Mouse (Mus musculus) heart, adult 11 months (tissue): ENCODE measurements around the gene Gas2l2.

Experiments used
- DNase-seq: peaks from one replicate; pipeline ENCODE4 v3.0.0; 2022

Gas2l2 gene

DNA sequence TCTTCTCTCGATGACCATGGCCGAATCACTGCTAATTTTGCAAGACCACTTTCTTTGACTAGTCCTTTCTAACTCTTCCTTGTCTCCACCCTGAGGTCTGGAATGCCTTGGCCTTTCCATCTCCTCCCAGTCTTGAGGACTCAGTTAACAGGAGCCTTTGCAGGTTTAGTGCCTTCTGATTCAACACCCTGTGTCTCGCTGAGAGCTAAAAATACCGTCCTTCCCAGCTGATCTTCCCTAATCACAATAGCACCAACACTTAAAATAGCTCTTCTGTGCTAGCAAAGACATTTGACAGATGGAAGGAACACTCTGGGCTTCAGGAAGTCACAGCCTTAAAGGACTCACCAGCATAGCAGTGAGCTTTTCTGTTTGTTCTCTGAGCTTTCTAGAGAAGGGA lies 36.2 kb downstream of the Gas2l2 start:
- peak; percentile 92 for DNase-seq

DNA sequence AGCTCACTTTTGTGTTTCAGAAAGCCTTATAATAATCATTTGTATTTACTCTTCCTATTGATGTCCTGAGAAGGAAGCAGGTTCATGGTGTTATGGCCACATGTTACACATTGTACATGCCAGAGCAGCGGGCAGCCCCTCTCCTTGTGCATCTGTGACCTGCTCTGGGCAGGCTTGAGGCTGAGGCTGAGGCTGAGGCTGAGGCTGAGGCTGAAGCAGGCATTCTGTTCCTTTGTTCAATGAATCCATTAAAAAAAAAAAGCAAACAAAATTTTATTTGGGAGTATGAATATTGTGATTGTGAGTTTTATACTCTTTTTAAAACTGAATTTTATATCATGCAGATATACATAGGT lies 45.7 kb downstream of the Gas2l2 start:
- peak; percentile 17 for DNase-seq

DNA sequence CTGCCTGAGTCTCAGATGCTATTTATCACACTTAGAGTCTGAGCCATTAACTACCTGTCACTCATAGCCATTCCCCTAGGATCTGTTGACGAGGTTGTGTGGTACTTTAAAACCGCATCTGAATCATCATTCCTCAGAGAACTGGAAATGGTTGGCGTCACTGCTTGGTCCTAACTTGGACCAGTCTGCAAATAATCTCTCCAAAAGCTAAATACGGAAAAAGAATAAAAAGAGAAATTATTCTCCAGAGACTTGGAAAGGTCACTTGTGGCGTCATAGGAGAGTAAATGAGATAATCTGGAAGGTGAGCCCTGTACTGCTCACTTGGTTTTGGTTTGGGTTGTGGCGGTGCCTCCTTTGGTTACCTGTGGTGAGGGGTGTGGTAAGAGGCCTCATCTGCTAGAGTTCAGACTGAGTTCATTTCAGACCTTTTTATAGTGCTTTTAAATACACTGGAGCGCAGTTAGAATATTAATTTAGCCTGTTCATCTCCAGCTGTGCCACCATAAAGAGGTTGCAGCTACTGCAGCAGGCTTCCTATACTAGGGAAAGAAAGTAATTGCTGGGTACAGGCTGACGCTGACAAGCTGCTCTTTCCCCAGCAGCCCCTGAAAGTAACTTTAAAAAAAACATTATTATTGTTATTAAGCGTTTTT lies 46.3 kb downstream of the Gas2l2 start:
- DNase-seq: peak; percentile 37

DNA sequence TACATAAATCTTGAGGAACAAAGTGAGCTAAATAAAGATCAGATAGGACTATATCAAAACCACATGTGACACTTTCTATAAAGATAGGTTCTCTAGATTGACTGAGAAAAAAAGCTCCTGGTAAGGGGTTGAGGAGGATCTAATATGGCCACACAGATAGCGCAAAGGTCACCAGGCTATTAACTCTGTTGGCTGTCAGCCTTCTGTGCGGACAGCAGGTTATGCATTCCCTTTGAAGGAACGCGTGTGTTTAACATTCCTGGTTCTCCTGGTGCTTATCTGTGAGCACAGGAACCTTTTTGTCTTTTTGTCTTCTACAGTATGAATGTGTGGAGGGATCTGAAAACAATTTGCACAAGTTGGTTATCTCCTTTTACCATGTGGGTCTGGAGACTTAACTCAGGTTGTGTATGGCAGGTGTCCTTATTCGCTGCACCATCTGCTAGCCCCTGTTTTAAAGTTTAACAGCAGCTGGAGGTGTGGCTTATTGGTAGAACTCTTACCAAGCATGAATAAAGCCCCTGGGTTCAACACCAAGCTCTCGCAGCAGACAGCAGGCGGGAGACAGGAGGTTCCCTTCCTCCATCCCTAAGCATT lies 49.4 kb downstream of the Gas2l2 start:
- DNase-seq: peak; percentile 56
